Mouse (Mus musculus): ENCODE results near the gene Hectd2. TPM values are rescaled to one million over a fixed set of nuclear protein-coding genes. Genes with fewer than 3 reads are reported as not detected.

Gene Hectd2
- polyA plus RNA-seq, 1 experiment, result 6.0 TPM

DNA sequence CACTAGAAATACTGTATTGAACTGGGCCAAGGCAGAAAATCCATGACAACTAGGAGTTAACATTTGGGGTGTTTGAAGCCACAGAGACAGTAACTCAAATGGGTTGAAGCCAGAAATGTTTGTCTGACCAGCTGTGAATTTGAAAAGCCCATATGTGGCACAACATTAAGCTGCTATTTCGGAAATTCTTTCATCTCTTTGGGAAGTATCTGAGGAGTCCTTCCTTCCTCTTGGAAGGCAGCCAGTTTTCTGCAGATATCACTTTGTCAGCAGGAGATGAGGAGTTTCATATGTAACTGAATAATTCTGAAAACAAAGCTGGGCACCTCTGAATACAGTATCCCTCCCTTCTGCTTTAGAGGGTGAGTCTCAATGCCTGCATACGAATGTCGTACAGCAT lies 86.7 kb downstream of the Hectd2 start:
- no peak overlapping the region for H3K9ac ChIP-seq (ENCODE audit: low read depth, poor library complexity, severe bottlenecking)
- H3K4me3 ChIP-seq (ENCODE audit: low read depth, low read length), result no peak overlapping the region
- no peak for TF ChIP-seq CTCF (IDR thresholded peaks at IDR 0.05; ENCODE audit: low read depth, low read length)
- no peak for TF ChIP-seq POLR2A (IDR thresholded peaks at IDR 0.05; ENCODE audit: insufficient read depth, low read length)
- no peak for TF ChIP-seq EP300 (IDR thresholded peaks at IDR 0.05; ENCODE audit: insufficient read depth, low read depth, low read length)
- no peaks in the 10 kb centered on the region for H3K36me3 ChIP-seq (ENCODE audit: control insufficient read depth, insufficient read depth, low read length, poor library complexity, severe bottlenecking)
- peaks cover 7% of the 10 kb centered on the region; the same call in 1 of the 2 replicates for H3K9me3 ChIP-seq (replicated peaks; ENCODE audit: control insufficient read depth, insufficient read depth, low read length, poor library complexity, severe bottlenecking)
- no peak overlapping the region for H3K27ac ChIP-seq (ENCODE audit: insufficient read depth, low read length)
- no peaks in the 10 kb centered on the region for H3K4me1 ChIP-seq (ENCODE audit: control insufficient read depth, insufficient read depth, low read length)
- no peaks in the 10 kb centered on the region for H3K27me3 ChIP-seq (ENCODE audit: control insufficient read depth, insufficient read depth, low read length, poor library complexity, severe bottlenecking)

DNA sequence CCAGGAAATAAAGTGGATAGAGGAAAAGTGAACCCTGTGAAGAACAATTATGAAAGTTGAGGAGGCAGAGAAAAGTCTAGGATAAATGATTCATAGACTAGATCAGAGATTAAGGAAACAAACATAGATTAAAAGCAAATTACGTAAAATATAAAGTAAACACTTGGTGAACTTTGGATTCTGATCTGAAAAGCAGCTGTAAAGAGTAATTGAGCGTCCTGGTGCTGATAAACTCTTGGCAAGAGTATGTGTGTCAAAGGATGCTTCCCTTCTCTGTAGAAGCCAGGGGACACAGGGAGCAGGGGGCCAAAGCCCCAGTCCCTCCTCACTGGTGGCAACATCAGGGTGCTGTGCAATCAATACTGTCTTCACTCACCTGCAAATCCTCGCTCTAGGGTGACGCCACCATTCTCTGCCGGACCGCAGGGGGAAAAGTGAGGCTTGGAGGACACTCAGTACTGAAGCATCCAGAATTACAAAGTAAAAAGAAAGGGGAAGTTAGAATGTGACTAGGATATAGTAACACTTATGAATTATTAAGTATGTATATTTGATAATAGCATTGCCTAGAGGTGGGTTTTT lies 91.0 kb downstream of the Hectd2 start:
- Histone ChIP-seq H3K36me3 (ENCODE audit: control insufficient read depth, insufficient read depth, low read length, poor library complexity, severe bottlenecking) (no peaks in the 10 kb centered on the region), H3K27ac (ENCODE audit: insufficient read depth, low read length) (no peak overlapping the region), H3K27me3 (ENCODE audit: control insufficient read depth, insufficient read depth, low read length, poor library complexity, severe bottlenecking) (no peaks in the 10 kb centered on the region), H3K4me1 (ENCODE audit: control insufficient read depth, insufficient read depth, low read length) (no peaks in the 10 kb centered on the region), H3K4me3 (ENCODE audit: low read depth, low read length) (no peak overlapping the region), H3K9me3 (replicated peaks; ENCODE audit: control insufficient read depth, insufficient read depth, low read length, poor library complexity, severe bottlenecking) (peaks cover 7% of the 10 kb centered on the region; the same call in 1 of the 2 replicates), H3K9ac (ENCODE audit: low read depth, poor library complexity, severe bottlenecking) (no peak overlapping the region)
- TF ChIP-seq POLR2A (IDR thresholded peaks at IDR 0.05; ENCODE audit: insufficient read depth, low read length) (no peak), EP300 (IDR thresholded peaks at IDR 0.05; ENCODE audit: insufficient read depth, low read depth, low read length) (no peak), CTCF (IDR thresholded peaks at IDR 0.05; ENCODE audit: low read depth, low read length) (no peak)

DNA sequence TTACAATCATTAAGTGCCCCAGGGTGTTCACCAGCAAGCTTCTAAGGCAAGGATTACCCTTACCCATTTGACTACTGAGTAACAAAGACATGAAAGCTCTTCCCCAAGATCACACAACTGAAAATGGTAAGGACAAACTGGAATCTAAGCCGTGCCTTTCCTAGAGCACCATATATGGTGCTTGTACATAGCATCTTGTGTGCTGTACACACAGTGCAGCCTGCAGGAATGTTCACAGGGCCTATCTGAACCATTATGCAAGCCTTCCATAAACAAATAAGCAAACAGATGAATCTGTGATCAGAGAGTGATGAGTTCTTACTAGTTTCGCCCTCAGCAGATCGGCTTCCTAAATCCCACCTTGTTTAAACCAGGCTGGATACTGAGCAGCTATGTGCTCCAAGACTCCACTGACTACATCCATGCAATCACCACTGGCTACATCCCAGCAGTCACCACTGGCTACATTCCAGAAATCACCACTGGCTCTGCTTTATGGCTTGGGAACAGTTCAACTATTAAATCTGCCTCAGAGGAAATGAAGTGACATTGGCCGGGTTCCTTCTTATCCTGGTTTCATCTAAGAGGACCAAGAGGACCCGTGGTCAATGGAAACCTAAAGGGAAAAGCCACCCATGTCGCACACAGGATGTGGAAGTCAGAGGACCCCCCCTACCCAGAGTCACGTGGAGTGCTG lies 91.8 kb downstream of the Hectd2 start:
- H3K27me3 ChIP-seq (ENCODE audit: control insufficient read depth, insufficient read depth, low read length, poor library complexity, severe bottlenecking), result no peaks in the 10 kb centered on the region
- H3K36me3 ChIP-seq (ENCODE audit: control insufficient read depth, insufficient read depth, low read length, poor library complexity, severe bottlenecking), result no peaks in the 10 kb centered on the region
- TF ChIP-seq EP300 (IDR thresholded peaks at IDR 0.05; ENCODE audit: insufficient read depth, low read depth, low read length) (no peak), CTCF (IDR thresholded peaks at IDR 0.05; ENCODE audit: low read depth, low read length) (no peak), POLR2A (IDR thresholded peaks at IDR 0.05; ENCODE audit: insufficient read depth, low read length) (no peak)
- no peaks in the 10 kb centered on the region for H3K4me1 ChIP-seq (ENCODE audit: control insufficient read depth, insufficient read depth, low read length)
- H3K27ac ChIP-seq (ENCODE audit: insufficient read depth, low read length), result no peak overlapping the region
- H3K9me3 ChIP-seq (replicated peaks; ENCODE audit: control insufficient read depth, insufficient read depth, low read length, poor library complexity, severe bottlenecking), result peaks cover 7% of the 10 kb centered on the region; the same call in 1 of the 2 replicates
- H3K4me3 ChIP-seq (ENCODE audit: low read depth, low read length), result no peak overlapping the region
- no peak overlapping the region for H3K9ac ChIP-seq (ENCODE audit: low read depth, poor library complexity, severe bottlenecking)

DNA sequence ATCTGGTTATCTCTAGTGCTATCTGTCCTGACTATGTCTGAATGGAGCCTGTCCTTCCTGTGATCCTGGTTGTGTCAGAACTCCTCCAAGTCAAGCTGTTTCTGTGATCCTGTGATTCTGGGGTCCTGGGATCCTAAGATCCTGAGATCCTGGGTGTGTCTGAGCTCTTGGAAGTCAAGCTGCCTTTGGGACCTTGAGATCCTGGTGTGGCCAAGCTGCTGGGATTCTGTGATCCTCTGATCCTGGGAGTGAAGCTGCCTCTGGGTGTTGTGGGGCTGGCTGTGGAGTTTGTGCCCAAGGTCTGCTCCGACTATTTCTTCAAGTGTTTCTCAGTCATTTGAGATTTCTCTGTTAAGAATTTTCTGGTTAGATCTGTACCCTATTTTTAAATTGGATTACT lies 98.2 kb downstream of the Hectd2 start:
- TF ChIP-seq POLR2A (IDR thresholded peaks at IDR 0.05; ENCODE audit: insufficient read depth, low read length) (no peak), EP300 (IDR thresholded peaks at IDR 0.05; ENCODE audit: insufficient read depth, low read depth, low read length) (no peak), CTCF (IDR thresholded peaks at IDR 0.05; ENCODE audit: low read depth, low read length) (no peak)
- H3K9me3 ChIP-seq (replicated peaks; ENCODE audit: control insufficient read depth, insufficient read depth, low read length, poor library complexity, severe bottlenecking), result no peaks in the 10 kb centered on the region
- no peak overlapping the region for H3K27ac ChIP-seq (ENCODE audit: insufficient read depth, low read length)
- H3K27me3 ChIP-seq (ENCODE audit: control insufficient read depth, insufficient read depth, low read length, poor library complexity, severe bottlenecking), result no peaks in the 10 kb centered on the region
- no peaks in the 10 kb centered on the region for H3K4me1 ChIP-seq (ENCODE audit: control insufficient read depth, insufficient read depth, low read length)
- H3K36me3 ChIP-seq (ENCODE audit: control insufficient read depth, insufficient read depth, low read length, poor library complexity, severe bottlenecking), result no peaks in the 10 kb centered on the region
- no peak overlapping the region for H3K4me3 ChIP-seq (ENCODE audit: low read depth, low read length)
- no peak overlapping the region for H3K9ac ChIP-seq (ENCODE audit: low read depth, poor library complexity, severe bottlenecking)

DNA sequence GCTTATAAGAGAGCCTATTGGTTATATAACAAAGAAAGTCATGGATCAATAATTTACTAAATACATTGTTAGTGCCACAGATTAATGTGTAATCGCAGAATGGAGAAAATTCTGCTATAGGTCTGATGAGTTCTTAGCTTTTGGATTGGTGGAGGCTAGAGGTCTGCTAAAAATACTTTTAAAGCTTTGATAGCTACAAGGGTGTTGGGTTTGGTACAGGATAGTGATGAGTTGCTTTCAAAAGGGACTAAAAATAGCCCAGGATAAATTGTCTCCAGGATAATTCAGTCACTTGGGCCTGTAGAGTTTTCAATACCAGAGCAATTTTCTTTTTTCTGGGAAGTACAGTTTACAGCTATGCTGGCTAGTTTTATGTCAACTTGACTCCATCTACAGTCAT lies 108.3 kb downstream of the Hectd2 start:
- Histone ChIP-seq H3K27me3 (ENCODE audit: control insufficient read depth, insufficient read depth, low read length, poor library complexity, severe bottlenecking) (no peaks in the 10 kb centered on the region), H3K27ac (ENCODE audit: insufficient read depth, low read length) (no peak overlapping the region), H3K9me3 (replicated peaks; ENCODE audit: control insufficient read depth, insufficient read depth, low read length, poor library complexity, severe bottlenecking) (no peaks in the 10 kb centered on the region), H3K9ac (ENCODE audit: low read depth, poor library complexity, severe bottlenecking) (no peak overlapping the region), H3K36me3 (ENCODE audit: control insufficient read depth, insufficient read depth, low read length, poor library complexity, severe bottlenecking) (no peaks in the 10 kb centered on the region), H3K4me1 (ENCODE audit: control insufficient read depth, insufficient read depth, low read length) (no peaks in the 10 kb centered on the region), H3K4me3 (ENCODE audit: low read depth, low read length) (no peak overlapping the region)
- no peak for TF ChIP-seq POLR2A (IDR thresholded peaks at IDR 0.05; ENCODE audit: insufficient read depth, low read length)
- TF ChIP-seq CTCF (IDR thresholded peaks at IDR 0.05; ENCODE audit: low read depth, low read length), result no peak
- no peak for TF ChIP-seq EP300 (IDR thresholded peaks at IDR 0.05; ENCODE audit: insufficient read depth, low read depth, low read length)

DNA sequence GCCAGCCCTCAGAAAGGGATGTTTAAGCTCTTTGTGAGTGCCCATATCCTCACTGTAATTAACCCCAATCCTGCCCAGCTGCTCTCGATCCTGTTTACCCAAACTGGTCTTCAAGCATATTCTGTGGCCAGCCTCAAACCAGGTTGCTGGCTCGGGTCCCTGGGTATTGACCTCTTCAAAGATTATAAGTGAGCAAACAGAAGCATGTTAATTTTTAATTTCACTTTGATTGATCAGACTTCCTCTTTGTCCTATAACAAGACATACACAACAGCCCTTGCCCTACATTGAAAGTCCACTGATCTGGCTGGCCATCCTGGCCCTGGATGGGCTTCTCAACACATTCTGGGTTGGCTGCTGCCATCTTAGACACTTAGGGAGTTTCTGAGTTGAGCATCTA lies 109.5 kb downstream of the Hectd2 start:
- Histone ChIP-seq H3K9ac (ENCODE audit: low read depth, poor library complexity, severe bottlenecking) (no peak overlapping the region), H3K4me3 (ENCODE audit: low read depth, low read length) (no peak overlapping the region), H3K9me3 (replicated peaks; ENCODE audit: control insufficient read depth, insufficient read depth, low read length, poor library complexity, severe bottlenecking) (no peaks in the 10 kb centered on the region), H3K4me1 (ENCODE audit: control insufficient read depth, insufficient read depth, low read length) (no peaks in the 10 kb centered on the region), H3K36me3 (ENCODE audit: control insufficient read depth, insufficient read depth, low read length, poor library complexity, severe bottlenecking) (no peaks in the 10 kb centered on the region), H3K27me3 (ENCODE audit: control insufficient read depth, insufficient read depth, low read length, poor library complexity, severe bottlenecking) (no peaks in the 10 kb centered on the region), H3K27ac (ENCODE audit: insufficient read depth, low read length) (no peak overlapping the region)
- TF ChIP-seq CTCF (IDR thresholded peaks at IDR 0.05; ENCODE audit: low read depth, low read length) (no peak), EP300 (IDR thresholded peaks at IDR 0.05; ENCODE audit: insufficient read depth, low read depth, low read length) (no peak), POLR2A (IDR thresholded peaks at IDR 0.05; ENCODE audit: insufficient read depth, low read length) (no peak)
